In genomic region chr1:193315705-193316357, GRCm38 (mm10) we compare ENCODE assay signal across 10 mouse cellular contexts. TPM values are rescaled to one million over a fixed set of nuclear protein-coding genes. Genes with fewer than 3 reads are reported as not detected.
DNase-seq lines count a peak whose midpoint lies in the region; ATAC-seq lines count a peak whose summit lies in the region.
"Had no signal": no experiment of that assay in that cellular context is flagged by ENCODE, and none has a peak within 500 bp of the region (broad histone marks: within the 10 kb centered on the region; RNA-seq: fewer than 3 reads in every experiment).

No protein-coding gene starts in this region.

- 62% methylated on average over 5 of the region's 5 CpGs for WGBS in hindbrain, embryonic 15.5 days
- WGBS in hindbrain, embryonic 13.5 days: 73% methylated on average over 5 of the region's 5 CpGs
- WGBS in limb, embryonic 15.5 days: 67% methylated on average over 5 of the region's 5 CpGs

- no peak overlapping the region for H3K4me2 ChIP-seq in hindbrain, embryonic 15.5 days
- H3K4me2 ChIP-seq in hindbrain, embryonic 13.5 days: no peak overlapping the region
- H3K4me2 ChIP-seq in limb, embryonic 15.5 days: no peak overlapping the region

- H3K27me3 ChIP-seq in hindbrain, embryonic 15.5 days: no peaks in the 10 kb centered on the region
- no peaks in the 10 kb centered on the region for H3K27me3 ChIP-seq in hindbrain, embryonic 13.5 days
- no peaks in the 10 kb centered on the region for H3K27me3 ChIP-seq in limb, embryonic 15.5 days

- H3K4me1 ChIP-seq in hindbrain, embryonic 15.5 days (replicated peaks): peaks cover 14% of the 10 kb centered on the region
- peaks cover 16% of the 10 kb centered on the region; the same call in 1 of the 2 replicates for H3K4me1 ChIP-seq in hindbrain, embryonic 13.5 days (replicated peaks)
- peaks cover 16% of the 10 kb centered on the region for H3K4me1 ChIP-seq in limb, embryonic 15.5 days
- H3K4me1 ChIP-seq: megakaryocyte, embryonic 14.5 days had no signal

- no peak overlapping the region for H3K9ac ChIP-seq in hindbrain, embryonic 15.5 days
- no peak overlapping the region for H3K9ac ChIP-seq in hindbrain, embryonic 13.5 days
- H3K9ac ChIP-seq in limb, embryonic 15.5 days: no peak overlapping the region

- H3K4me3 ChIP-seq in hindbrain, embryonic 15.5 days: no peak overlapping the region
- H3K4me3 ChIP-seq in hindbrain, embryonic 13.5 days: no peak overlapping the region
- no peak overlapping the region for H3K4me3 ChIP-seq in limb, embryonic 15.5 days
- H3K4me3 ChIP-seq: megakaryocyte, embryonic 14.5 days had no signal

- H3K9me3 ChIP-seq in hindbrain, embryonic 15.5 days: no peaks in the 10 kb centered on the region
- H3K9me3 ChIP-seq in hindbrain, embryonic 13.5 days: no peaks in the 10 kb centered on the region
- no peaks in the 10 kb centered on the region for H3K9me3 ChIP-seq in limb, embryonic 15.5 days
- H3K9me3 ChIP-seq: megakaryocyte, embryonic 14.5 days had no signal

- DNase-seq in adrenal gland, postnatal 10 days: peak; percentile 79
- peak; percentile 48 to 75 for DNase-seq in frontal cortex, postnatal 36 days (ENCODE audit: low spot score in 2 of 2)
- peak; percentile 88 for DNase-seq in heart, postnatal 4 days
- DNase-seq in telencephalon, adult 2 months (ENCODE audit: low read depth, low spot score): peak; percentile 73
- DNase-seq in natural killer cell, adult 2 months (ENCODE audit: low spot score in 2 of 2): no peak

- H3K27ac ChIP-seq in hindbrain, embryonic 15.5 days (replicated peaks): peak overlapping the region; percentile 42
- H3K27ac ChIP-seq in hindbrain, embryonic 13.5 days: no peak overlapping the region
- peak overlapping the region; percentile 65 for H3K27ac ChIP-seq in limb, embryonic 15.5 days

- no peak for ATAC-seq in hindbrain, embryonic 15.5 days (ENCODE audit: low FRiP score, low read depth)
- ATAC-seq in hindbrain, embryonic 13.5 days (ENCODE audit: low FRiP score): no peak
- peak; percentile 71 for ATAC-seq in limb, embryonic 15.5 days (ENCODE audit: insufficient number of reproducible peaks, low FRiP score, low TSS enrichment, low read depth)

- H3K36me3 ChIP-seq in hindbrain, embryonic 15.5 days: no peaks in the 10 kb centered on the region
- H3K36me3 ChIP-seq in hindbrain, embryonic 13.5 days: no peaks in the 10 kb centered on the region
- H3K36me3 ChIP-seq in limb, embryonic 15.5 days: no peaks in the 10 kb centered on the region

RNA-seq across cellular contexts. Expression of gene G0s2, which starts 42.8 kb away (rescaled TPM):
- polyA plus RNA-seq in hindbrain, embryonic 15.5 days (2015; fragmentation: Nextera tagmentation; extraction: Ambion mirVana): 7.9 and 8.2 TPM in 2 replicates
- polyA plus RNA-seq in hindbrain, embryonic 13.5 days (2015; fragmentation: Nextera tagmentation; extraction: Ambion mirVana): 6.2 and 6.5 TPM in 2 replicates
- 100 to 1,000 TPM; 138 to 255 TPM for total RNA-seq in adrenal gland, postnatal 10 days (2021)
- 10 to 100 TPM; 51.9 to 62.0 TPM for total RNA-seq in heart, postnatal 4 days (2021)
- 26.5 and 43.2 TPM in 2 replicates for polyA plus RNA-seq in limb, embryonic 15.5 days (2015; fragmentation: Nextera tagmentation; extraction: Ambion mirVana)

RNA-seq across cellular contexts. Expression of gene Hsd11b1, which starts 52.0 kb away (rescaled TPM):
- 0.28 and 0.40 TPM in 2 replicates for polyA plus RNA-seq in hindbrain, embryonic 15.5 days (2015; fragmentation: Nextera tagmentation; extraction: Ambion mirVana)
- polyA plus RNA-seq in hindbrain, embryonic 13.5 days (2015; fragmentation: Nextera tagmentation; extraction: Ambion mirVana): not detected in 2 replicates
- 100 to 1,000 TPM in 1 of 2 experiments, 10 to 100 TPM in 1; 47.9 to 110 TPM for total RNA-seq in adrenal gland, postnatal 10 days (2021)
- 1 to 10 TPM; 1.0 to 1.5 TPM for total RNA-seq in heart, postnatal 4 days (2021)
- polyA plus RNA-seq in limb, embryonic 15.5 days (2015; fragmentation: Nextera tagmentation; extraction: Ambion mirVana): 6.8 and 10.3 TPM in 2 replicates
- polyA plus RNA-seq: embryonic facial prominence, embryonic 11.5 days had no signal

RNA-seq across cellular contexts. Expression of gene Camk1g, which starts 54.3 kb away (rescaled TPM):
- polyA plus RNA-seq in hindbrain, embryonic 15.5 days (2015; fragmentation: Nextera tagmentation; extraction: Ambion mirVana): 40.5 and 41.0 TPM in 2 replicates
- polyA plus RNA-seq in hindbrain, embryonic 13.5 days (2015; fragmentation: Nextera tagmentation; extraction: Ambion mirVana): 31.7 and 35.5 TPM in 2 replicates
- total RNA-seq in adrenal gland, postnatal 10 days (2021): 1 to 10 TPM in 1 of 2 experiments, under 1 TPM in 1; 0.69 to 1.0 TPM
- total RNA-seq in heart, postnatal 4 days (2021): 1 to 10 TPM; 3.9 to 4.1 TPM
- polyA plus RNA-seq in limb, embryonic 15.5 days (2015; fragmentation: Nextera tagmentation; extraction: Ambion mirVana): 7.4 and 7.8 TPM in 2 replicates

Comparison
In these comparisons a context has a peak if more than half of its experiments do, and no peak if none do; other contexts are left out.
1. DNase-seq: peak in adrenal gland, postnatal 10 days (single experiment), frontal cortex, postnatal 36 days (2 of 2), heart, postnatal 4 days (single experiment) and telencephalon, adult 2 months (single experiment); none in natural killer cell, adult 2 months (0 of 2).